7 mouse cellular contexts compared by ENCODE assay signal in the genomic region with DNA sequence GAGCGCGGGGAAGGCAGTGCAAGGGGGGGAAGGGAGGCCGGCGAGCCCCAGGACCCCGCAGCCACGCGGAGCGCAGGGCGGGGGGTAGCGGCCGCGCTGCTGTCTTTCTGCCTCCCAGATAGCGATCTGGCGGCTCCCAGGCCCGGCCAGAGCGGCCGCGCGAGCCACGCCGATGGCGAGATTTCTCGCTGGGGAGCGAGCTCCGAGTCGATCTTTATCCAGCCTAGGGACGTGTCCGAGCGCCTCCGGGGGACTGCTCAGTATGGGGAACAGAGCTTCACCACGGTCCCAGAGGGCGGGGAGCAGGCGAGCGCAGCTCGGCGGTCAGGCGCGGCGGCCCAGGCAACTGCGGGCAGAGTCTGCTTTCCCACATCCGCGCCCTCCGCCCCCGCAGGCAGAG. TPM values are rescaled to one million over a fixed set of nuclear protein-coding genes. Genes with fewer than 3 reads are reported as not detected.
DNase-seq lines count a peak whose midpoint lies in the region; ATAC-seq and TF ChIP-seq lines count a peak whose summit lies in the region.

No protein-coding gene starts in this region.

- no peaks in the 10 kb centered on the region for H3K9me3 ChIP-seq in forebrain, embryonic 16.5 days (ENCODE audit: control insufficient read depth, low read length)
- H3K9me3 ChIP-seq in midbrain, embryonic 14.5 days (ENCODE audit: control insufficient read depth, low read length): no peaks in the 10 kb centered on the region

- no peak for TF ChIP-seq POLR2A in thymus, adult 2 months (IDR thresholded peaks at IDR 0.05; ENCODE audit: control insufficient read depth, extremely low read depth, insufficient read depth, low read length, poor library complexity)

- no peak for TF ChIP-seq CTCF in thymus, adult 2 months (IDR thresholded peaks at IDR 0.05; ENCODE audit: borderline replicate concordance, control insufficient read depth, extremely low read depth, insufficient read depth, low read length, poor library complexity)

- peak; percentile 57 for ATAC-seq in forebrain, embryonic 16.5 days
- ATAC-seq in midbrain, embryonic 14.5 days (ENCODE audit: low FRiP score, low TSS enrichment): peak; percentile 69

- H3K9ac ChIP-seq in forebrain, embryonic 16.5 days (replicated peaks; ENCODE audit: low read depth, low read length): peak overlapping the region; percentile 80
- H3K9ac ChIP-seq in midbrain, embryonic 14.5 days (replicated peaks; ENCODE audit: low read length): peak overlapping the region; percentile 84

- peaks cover 14% of the 10 kb centered on the region for H3K27me3 ChIP-seq in thymus, adult 2 months (ENCODE audit: control insufficient read depth, insufficient read depth, low read length)
- H3K27me3 ChIP-seq in forebrain, embryonic 16.5 days (replicated peaks; ENCODE audit: control insufficient read depth, insufficient read depth, low read length): peaks cover 8% of the 10 kb centered on the region; the same call in 1 of the 2 replicates
- peaks cover 10% of the 10 kb centered on the region; the same call in 1 of the 2 replicates for H3K27me3 ChIP-seq in midbrain, embryonic 14.5 days (ENCODE audit: control insufficient read depth, insufficient read depth, low read length)

- peak; percentile 5 for DNase-seq in thymus, adult 2 months
- DNase-seq in thymus, postnatal 10 days (ENCODE audit: low spot score in 2 of 2): no peak
- DNase-seq in cerebellum, adult 8-10 months: peak; percentile 30
- DNase-seq in layer of hippocampus, postnatal 36 days: peak; percentile 43 to 58
- DNase-seq in midbrain, embryonic 14.5 days: peak; percentile 78
- peak; percentile 39 for DNase-seq in testis, postnatal 14 days (ENCODE audit: low spot score)

- peak overlapping the region; percentile 87 for H3K4me2 ChIP-seq in forebrain, embryonic 16.5 days (ENCODE audit: low read length)
- H3K4me2 ChIP-seq in midbrain, embryonic 14.5 days (ENCODE audit: low read length): peak overlapping the region; percentile 78

- H3K36me3 ChIP-seq in thymus, adult 2 months (ENCODE audit: control insufficient read depth, insufficient read depth, low read length): no peaks in the 10 kb centered on the region
- no peaks in the 10 kb centered on the region for H3K36me3 ChIP-seq in forebrain, embryonic 16.5 days (ENCODE audit: control insufficient read depth, insufficient read depth)
- no peaks in the 10 kb centered on the region for H3K36me3 ChIP-seq in midbrain, embryonic 14.5 days (ENCODE audit: control insufficient read depth, insufficient read depth, low read length)

- no peaks in the 10 kb centered on the region; the same call in 1 of the 2 replicates for H3K4me1 ChIP-seq in thymus, adult 2 months (replicated peaks; ENCODE audit: control insufficient read depth, insufficient read depth, low read length)
- peaks cover 16% of the 10 kb centered on the region for H3K4me1 ChIP-seq in forebrain, embryonic 16.5 days (replicated peaks; ENCODE audit: control insufficient read depth, insufficient read depth, low read length)
- H3K4me1 ChIP-seq in midbrain, embryonic 14.5 days (ENCODE audit: control insufficient read depth, insufficient read depth, low read length): peaks cover 14% of the 10 kb centered on the region; the same call in 1 of the 2 replicates

- WGBS in thymus, adult 2 months: 2% methylated on average over 34 of the region's 44 CpGs
- WGBS in forebrain, embryonic 16.5 days: under 1% methylated on average over 40 of the region's 44 CpGs
- WGBS in midbrain, embryonic 14.5 days: under 1% methylated on average over 42 of the region's 44 CpGs

- no peak overlapping the region for H3K27ac ChIP-seq in thymus, adult 2 months (ENCODE audit: control insufficient read depth, insufficient read depth, low read length)
- peak overlapping the region; percentile 68 for H3K27ac ChIP-seq in forebrain, embryonic 16.5 days (ENCODE audit: low read length)
- peak overlapping the region; percentile 92 for H3K27ac ChIP-seq in midbrain, embryonic 14.5 days (replicated peaks; ENCODE audit: low read depth, low read length)

- no peak overlapping the region for H3K4me3 ChIP-seq in thymus, adult 2 months (ENCODE audit: control insufficient read depth, insufficient read depth, low read length)
- H3K4me3 ChIP-seq in forebrain, embryonic 16.5 days (replicated peaks; ENCODE audit: low read length): peak overlapping the region; percentile 63
- H3K4me3 ChIP-seq in midbrain, embryonic 14.5 days (replicated peaks; ENCODE audit: low read depth, low read length): peak overlapping the region; percentile 61

RNA-seq across cellular contexts. Expression of gene Crtac1, which starts 0.6 kb away (rescaled TPM):
- 0.64 and 1.1 TPM in 2 replicates for polyA plus RNA-seq in thymus, adult 2 months (2012; rRNA removed)
- polyA plus RNA-seq in forebrain, embryonic 16.5 days (2015; fragmentation: Nextera tagmentation; extraction: Ambion mirVana): 17.1 and 24.3 TPM in 2 replicates
- total RNA-seq in layer of hippocampus, postnatal 36 days (2021): 100 to 1,000 TPM in 1 of 2 experiments, 10 to 100 TPM in 1; 85.5 to 105 TPM
- polyA plus RNA-seq in midbrain, embryonic 14.5 days (2014; fragmentation: Nextera tagmentation; extraction: Ambion mirVana): 15.4 and 18.6 TPM in 2 replicates

Comparison
In these comparisons a context has a peak if more than half of its experiments do, and no peak if none do; other contexts are left out.
1. DNase-seq: peak in thymus, adult 2 months (single experiment), cerebellum, adult 8-10 months (single experiment), layer of hippocampus, postnatal 36 days (2 of 2), midbrain, embryonic 14.5 days (single experiment) and testis, postnatal 14 days (single experiment); none in thymus, postnatal 10 days (0 of 2).